Mouse (Mus musculus) cortical plate, adult 2 months (tissue): ENCODE measurements around the gene Xrcc4. TPM values are rescaled to one million over a fixed set of nuclear protein-coding genes. Genes with fewer than 3 reads are reported as not detected.
"Not testable (repeated sequence)": the region's sequence is repeated elsewhere in the genome, so short reads cannot be mapped to it uniquely, and the experiment has no call there.

Experiments used
- H3K27ac ChIP-seq: fragments of 200-500 bp; 2 replicates; pipeline ENCODE4 v1.5.1; 2012; ENCODE audit warnings: low read length, control low read depth, inconsistent platforms; ENCODE audit not compliant: insufficient read depth
- H3K4me1 ChIP-seq: fragments of 200-500 bp; 2 replicates; pipeline ENCODE4 v1.6.1; 2011; ENCODE audit warnings: low read length; ENCODE audit not compliant: control insufficient read depth, insufficient read depth
- H3K4me3 ChIP-seq: fragments of 200-500 bp; 2 replicates; pipeline ENCODE4 v1.5.1; 2011; ENCODE audit warnings: mild to moderate bottlenecking, low read length, control low read depth; ENCODE audit not compliant: insufficient read depth
- CTCF ChIP-seq: fragments of 200-500 bp; IDR thresholded peaks from 2 replicates; pipeline ENCODE4 v1.5.1; 2011; ENCODE audit warnings: mild to moderate bottlenecking, control low read depth, low read length; ENCODE audit not compliant: insufficient read depth; ENCODE audit errors: extremely low read depth
- POLR2A ChIP-seq: fragments of 200-500 bp; IDR thresholded peaks from 2 replicates; pipeline ENCODE4 v1.6.1; 2011; ENCODE audit warnings: mild to moderate bottlenecking, low read length, control low read depth; ENCODE audit not compliant: insufficient read depth; ENCODE audit errors: extremely low read depth
- polyA plus RNA-seq: library from polyadenylated mRNA; depleted of rRNA; stranded (reverse); fragments of >200 nt; gene quantifications from 2 replicates; pipeline ENCODE4 v1.2.3, GENCODE M21; 2012; rRNA removed

The Xrcc4 gene
- 9.9 and 10.7 TPM in 2 replicates for polyA plus RNA-seq

DNA sequence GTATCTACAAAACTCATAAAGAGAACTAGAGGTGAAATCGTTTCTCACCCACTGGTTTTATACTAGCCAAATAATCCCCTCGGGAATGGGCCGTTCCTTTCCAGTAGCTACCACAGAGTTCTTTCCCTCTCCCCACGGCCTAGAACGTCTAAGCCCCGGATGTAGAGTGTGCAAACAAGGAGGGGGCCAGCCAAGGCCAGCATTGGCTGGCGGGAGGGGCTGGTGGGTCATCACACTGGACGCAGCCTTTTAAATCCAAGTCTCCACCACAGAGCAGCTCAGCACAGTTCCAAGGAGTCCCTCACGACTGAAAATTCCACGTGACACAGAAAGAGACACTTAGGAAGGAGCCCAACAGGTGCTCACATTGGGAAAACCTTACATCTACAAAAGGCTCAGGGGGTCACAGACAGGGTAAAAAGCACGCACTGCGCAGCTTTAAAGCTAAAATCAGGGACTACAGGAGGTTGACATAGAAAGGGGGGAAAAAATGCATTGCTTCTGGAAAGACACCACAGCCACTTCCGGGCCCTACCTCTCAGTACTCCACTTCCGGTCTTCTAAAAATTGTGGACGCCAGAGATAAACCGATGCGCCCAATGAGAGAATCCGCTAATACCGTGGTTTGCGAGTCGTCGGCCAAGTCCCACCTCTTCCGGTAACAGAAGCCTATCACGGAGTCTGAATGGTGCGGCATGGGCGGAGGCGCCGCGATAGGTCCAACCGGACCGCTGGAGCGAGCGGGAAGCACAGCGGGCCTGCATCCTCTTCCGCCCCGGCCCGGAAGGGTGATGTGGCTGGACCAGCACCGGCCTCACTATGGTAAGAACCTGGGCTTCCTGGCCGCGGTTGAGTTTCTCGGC lies at the start of gene Xrcc4, which contains the start of gene Tmem167:
TSS of gene Xrcc4 (minus strand) at position 647 of the 863 bp plus-strand sequence.
TSS of gene Tmem167 (plus strand) at position 162 of the 863 bp plus-strand sequence.
- no peaks in the 10 kb centered on the region for H3K4me1 ChIP-seq
- H3K4me3 ChIP-seq, result peak within 1 kb of the TSS; percentile 83
- TF ChIP-seq POLR2A (peak; percentile 66; the same call in 1 of the 2 replicates), CTCF (no peak)
- H3K27ac ChIP-seq, result peak within 1 kb of the TSS; percentile 85

DNA sequence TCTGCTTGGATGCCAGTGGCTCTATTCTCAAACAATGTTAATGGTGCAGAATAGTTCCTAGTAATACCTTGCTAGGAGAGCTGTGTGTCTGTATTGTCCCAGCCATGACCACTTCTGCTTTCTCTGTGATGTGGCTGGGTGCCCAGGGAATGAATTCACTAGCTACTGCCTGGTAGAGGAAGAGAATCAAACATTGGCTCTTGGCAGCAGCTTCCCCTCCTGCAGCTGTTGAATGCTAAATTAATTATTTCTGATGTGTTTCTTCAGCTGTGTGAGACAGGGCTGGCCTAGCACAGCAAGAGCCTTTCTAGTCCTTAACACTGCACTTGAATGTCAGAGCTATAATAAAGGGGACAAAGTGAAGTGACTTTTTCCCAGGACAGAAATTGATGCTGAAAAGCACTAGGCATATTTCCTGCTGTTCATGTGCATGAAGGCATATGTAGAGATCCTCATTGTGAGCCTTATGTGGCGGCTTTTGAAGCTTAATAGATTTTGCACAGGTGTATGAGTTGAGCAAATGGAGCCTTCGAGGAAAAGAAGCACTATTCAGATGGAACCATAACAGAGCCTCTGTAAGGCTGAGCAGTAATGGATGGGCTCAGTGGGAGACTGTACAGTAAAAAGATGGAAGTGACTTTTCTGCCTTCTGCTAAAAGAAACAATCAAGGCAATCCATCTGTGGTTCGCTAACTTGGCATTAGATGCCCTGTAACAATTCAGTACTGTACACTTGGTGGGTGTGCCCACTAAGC lies 46.9 kb upstream of the Xrcc4 start:
- TF ChIP-seq POLR2A, result no peak
- TF ChIP-seq CTCF, result no peak
- no peaks in the 10 kb centered on the region; the same call in 1 of the 2 replicates for H3K4me1 ChIP-seq
- no peak overlapping the region for H3K4me3 ChIP-seq
- H3K27ac ChIP-seq, result no peak overlapping the region; the same call in 1 of the 2 replicates

DNA sequence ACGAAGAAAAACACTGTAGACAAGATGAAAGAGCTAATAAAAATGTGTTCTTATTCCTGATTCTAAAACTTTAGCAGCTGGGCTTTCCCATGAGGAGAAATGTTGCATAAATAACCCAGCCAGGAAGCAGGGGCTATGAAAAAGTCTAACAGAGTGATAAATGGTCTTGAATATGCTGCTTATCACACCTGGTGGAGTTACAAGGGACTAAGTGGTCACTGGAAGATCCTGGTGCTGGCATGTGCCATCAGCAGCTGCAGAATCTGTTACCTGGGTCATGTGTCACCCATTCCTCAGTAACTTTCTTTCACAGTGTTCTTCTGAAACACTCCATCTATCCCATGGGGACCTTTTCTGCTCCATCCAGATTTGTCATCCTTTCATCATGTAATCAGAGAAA lies 22.3 kb upstream of the Xrcc4 start:
- no peak overlapping the region for H3K4me3 ChIP-seq
- H3K27ac ChIP-seq, result no peak overlapping the region
- TF ChIP-seq POLR2A (no peak), CTCF (no peak)
- no peaks in the 10 kb centered on the region for H3K4me1 ChIP-seq

DNA sequence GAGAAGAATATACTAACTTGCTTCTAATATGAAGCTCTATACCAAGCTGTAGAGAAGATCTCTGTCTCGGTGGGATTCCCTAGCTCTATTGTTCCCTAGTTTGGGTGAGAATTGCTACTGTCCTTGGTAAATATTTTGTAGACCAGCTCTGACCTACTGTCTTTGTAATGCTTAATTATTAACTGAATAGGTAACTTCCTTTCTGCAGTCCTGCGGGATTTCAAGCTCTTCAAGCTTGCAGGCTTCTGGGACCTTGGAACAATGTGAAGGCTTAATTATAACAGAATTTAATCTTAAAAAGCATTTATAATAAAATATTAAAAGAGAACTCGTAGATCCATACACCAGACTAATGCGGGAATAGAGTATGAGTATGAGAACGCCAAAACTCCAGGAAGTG lies 19.3 kb upstream of the Xrcc4 start:
- H3K4me1 ChIP-seq, H3K4me3 ChIP-seq, H3K27ac ChIP-seq: not testable (repeated sequence)

DNA sequence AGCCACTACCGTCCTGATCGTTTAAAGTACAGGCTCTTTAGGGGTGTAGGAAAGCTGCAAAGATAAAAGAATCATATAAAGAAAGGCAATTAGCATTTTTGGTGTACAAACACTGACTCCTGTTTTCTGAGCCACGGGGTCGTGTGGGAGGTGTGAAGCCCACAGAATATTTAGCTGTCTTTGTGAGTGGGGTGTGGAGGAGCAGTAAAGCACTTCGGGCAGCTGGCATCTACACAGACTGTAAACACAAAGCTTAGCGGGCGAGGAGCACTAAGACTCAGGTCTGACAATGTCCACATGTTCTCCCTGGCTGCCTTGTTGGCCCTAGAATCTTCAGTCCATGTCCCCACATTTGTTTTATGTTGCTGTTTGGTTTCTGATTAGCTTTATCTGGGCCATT lies 16.7 kb upstream of the Xrcc4 start:
- Histone ChIP-seq H3K27ac (no peak overlapping the region), H3K4me3 (no peak overlapping the region)
- TF ChIP-seq CTCF, result no peak
- TF ChIP-seq POLR2A, result no peak

DNA sequence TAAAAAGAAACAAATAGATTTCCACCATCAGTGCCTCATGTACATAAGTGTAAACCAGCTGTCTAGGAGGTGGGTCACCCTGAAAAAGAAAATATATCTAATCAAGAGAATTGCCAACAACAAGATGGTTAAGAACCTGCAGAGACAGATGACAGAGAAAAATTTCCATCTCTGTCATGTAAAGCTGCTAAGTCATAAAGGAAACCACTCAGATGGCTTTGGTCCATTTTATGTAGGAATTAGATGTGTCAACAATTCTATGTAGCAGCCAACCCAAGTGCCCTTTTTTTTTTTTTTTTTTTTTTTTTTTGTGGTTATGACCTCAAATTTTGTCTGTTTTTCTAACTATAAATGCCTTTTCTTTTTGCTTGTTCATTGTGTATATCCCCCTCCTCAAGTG lies 12.1 kb upstream of the Xrcc4 start:
- no peak overlapping the region for H3K27ac ChIP-seq
- no peak overlapping the region for H3K4me3 ChIP-seq
- TF ChIP-seq CTCF (no peak), POLR2A (no peak)
- H3K4me1 ChIP-seq, result no peaks in the 10 kb centered on the region

More for the DNA sequence above, 16.7 kb upstream of the Xrcc4 start:
- no peaks in the 10 kb centered on the region for H3K4me1 ChIP-seq

DNA sequence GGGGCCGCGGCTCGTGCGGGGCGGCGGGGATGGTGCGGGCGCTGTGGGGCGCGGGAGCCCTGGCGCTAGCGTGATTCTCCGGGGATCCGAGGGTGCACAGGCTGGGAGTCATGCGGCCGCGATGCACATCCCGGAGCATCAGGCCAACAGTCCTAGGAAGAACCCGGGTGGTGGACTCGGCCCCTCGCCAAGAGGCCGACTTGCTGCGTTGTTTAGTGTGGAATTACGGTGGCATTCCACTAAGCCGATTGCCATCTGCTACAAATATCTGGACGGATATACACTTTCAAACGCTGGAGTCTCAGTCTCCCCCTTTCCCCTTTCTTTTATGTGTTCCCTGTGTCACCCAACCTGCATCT lies 396 bp upstream of the Xrcc4 start:
- Histone ChIP-seq H3K4me1 (no peaks in the 10 kb centered on the region), H3K4me3 (peak overlapping the region; percentile 83), H3K27ac (no peak overlapping the region; the same call in 1 of the 2 replicates)
- TF ChIP-seq POLR2A (no peak), CTCF (no peak)

DNA sequence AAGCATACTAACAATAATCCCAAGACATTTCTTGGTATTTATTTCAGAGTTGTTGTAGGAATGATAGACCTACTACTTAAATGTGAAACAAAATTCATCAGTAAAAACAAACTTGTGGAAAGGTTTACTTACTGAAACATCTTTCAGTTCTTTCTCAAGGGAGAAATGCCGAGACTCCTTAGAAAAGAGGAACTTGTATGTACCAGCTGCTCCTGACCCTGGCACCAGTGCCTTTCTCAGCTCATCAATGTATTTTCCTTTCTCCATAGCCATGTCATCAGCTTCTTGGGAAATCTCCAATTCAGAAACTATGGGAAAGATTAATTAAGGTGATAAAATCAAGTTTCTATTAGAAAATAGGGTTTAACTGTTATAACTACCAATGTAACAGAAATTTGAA lies 27.5 kb downstream of the Xrcc4 start:
- no peak overlapping the region for H3K27ac ChIP-seq
- H3K4me1 ChIP-seq, result no peaks in the 10 kb centered on the region
- TF ChIP-seq POLR2A, result no peak
- no peak for TF ChIP-seq CTCF
- no peak overlapping the region for H3K4me3 ChIP-seq

DNA sequence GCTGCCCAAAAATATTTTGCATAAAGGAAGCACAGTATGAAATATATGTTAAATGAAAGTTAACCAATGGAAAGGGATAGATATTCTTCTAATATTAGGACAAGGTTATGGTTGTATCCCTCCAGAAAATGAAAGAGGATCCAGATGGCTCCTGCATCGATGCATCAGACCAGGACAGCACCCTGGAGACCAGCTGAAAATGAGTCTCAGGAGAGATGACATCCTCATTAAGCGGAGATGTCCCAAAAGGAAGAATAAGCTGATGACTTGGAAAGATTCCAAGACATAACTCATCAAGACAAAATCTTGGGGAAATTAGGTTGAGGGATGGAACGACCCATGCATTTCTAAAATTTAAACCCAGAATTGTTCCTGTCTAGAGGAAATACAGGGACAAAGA lies 37.0 kb downstream of the Xrcc4 start:
- no peak overlapping the region for H3K27ac ChIP-seq
- TF ChIP-seq CTCF (no peak), POLR2A (no peak)
- no peaks in the 10 kb centered on the region for H3K4me1 ChIP-seq
- H3K4me3 ChIP-seq, result no peak overlapping the region

DNA sequence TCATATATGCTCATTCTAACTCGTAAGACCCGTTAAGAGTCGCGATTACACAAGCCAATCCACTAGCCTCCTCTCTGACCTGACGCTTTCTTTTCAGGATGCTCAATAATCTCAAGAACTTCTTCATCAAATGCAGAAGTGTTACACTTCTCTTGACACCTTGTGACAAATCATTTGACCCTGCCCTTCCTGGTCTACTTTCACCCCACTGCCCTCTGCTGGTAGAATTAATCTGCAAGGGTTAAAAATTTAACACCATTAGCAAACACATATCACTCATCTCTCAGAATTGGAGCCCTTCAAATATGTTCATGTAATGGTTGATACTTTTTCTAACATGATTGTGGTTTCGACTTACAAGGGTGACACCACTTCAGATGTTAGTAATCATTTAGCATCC lies 37.7 kb downstream of the Xrcc4 start:
- no peaks in the 10 kb centered on the region for H3K4me1 ChIP-seq
- no peak for TF ChIP-seq POLR2A
- no peak for TF ChIP-seq CTCF
- no peak overlapping the region for H3K27ac ChIP-seq
- no peak overlapping the region for H3K4me3 ChIP-seq

DNA sequence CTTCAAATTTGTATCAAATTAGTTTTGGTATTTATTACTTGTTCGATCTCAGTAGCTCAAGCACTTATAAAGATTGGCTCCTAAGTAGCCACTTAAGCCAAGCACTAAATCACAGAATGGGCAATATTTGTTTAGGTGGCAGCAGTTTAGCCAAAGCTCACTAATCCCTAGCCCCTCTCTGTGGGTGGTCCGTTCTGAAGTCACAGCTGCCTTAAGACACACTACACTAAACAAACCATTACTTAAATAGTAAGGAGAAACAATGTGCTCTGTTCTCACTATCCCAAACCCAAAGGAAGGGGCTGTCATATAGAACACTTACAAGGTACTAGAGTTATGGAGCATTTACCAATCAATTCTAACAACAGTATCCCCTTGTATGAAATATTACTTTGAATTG lies 49.8 kb downstream of the Xrcc4 start:
- TF ChIP-seq POLR2A (no peak), CTCF (no peak)
- Histone ChIP-seq H3K27ac (no peak overlapping the region), H3K4me1 (no peaks in the 10 kb centered on the region), H3K4me3 (no peak overlapping the region)
